Mouse (Mus musculus) limb, embryonic 12.5 days (tissue): ENCODE measurements around the gene Slc35d1. TPM values are rescaled to one million over a fixed set of nuclear protein-coding genes. Genes with fewer than 3 reads are reported as not detected.
A peak's percentile ranks its signal among the peaks of the same experiment; 100 is the strongest.
"Not testable (repeated sequence)": the region's sequence is repeated elsewhere in the genome, so short reads cannot be mapped to it uniquely, and the experiment has no call there.

Source experiments
- ATAC-seq: fragments of 200-750 bp; cut with Nextera tagmentation; 2 replicates; pipeline ENCODE4 v1.8.0; 2017; ENCODE audit warnings: low read depth, moderate TSS enrichment; ENCODE audit not compliant: insufficient number of reproducible peaks, insufficient read depth, low FRiP score, low TSS enrichment
- H3K27ac ChIP-seq: fragments of 300-500 bp; sonication (generic); 2 replicates; pipeline ENCODE4 v1.5.1; 2016; ENCODE audit warnings: mild to moderate bottlenecking, moderate library complexity
- H3K27me3 ChIP-seq: fragments of 300-500 bp; sonication (generic); 2 replicates; pipeline ENCODE4 v1.6.1; 2016; ENCODE audit warnings: mild to moderate bottlenecking, moderate library complexity
- H3K36me3 ChIP-seq: fragments of 300-500 bp; sonication (generic); 2 replicates; pipeline ENCODE4 v1.6.1; 2016; ENCODE audit warnings: mild to moderate bottlenecking, moderate library complexity
- H3K4me1 ChIP-seq: fragments of 300-500 bp; sonication (generic); replicated peaks from 2 replicates; pipeline ENCODE4 v1.6.1; 2016
- H3K4me2 ChIP-seq: fragments of 300-500 bp; sonication (generic); 2 replicates; pipeline ENCODE4 v1.6.1; 2016; ENCODE audit warnings: mild to moderate bottlenecking, moderate library complexity
- H3K4me3 ChIP-seq: fragments of 300-500 bp; sonication (generic); replicated peaks from 2 replicates; pipeline ENCODE4 v1.5.1; 2016; ENCODE audit warnings: mild to moderate bottlenecking
- H3K9ac ChIP-seq: fragments of 300-500 bp; sonication (generic); replicated peaks from 2 replicates; pipeline ENCODE4 v1.6.1; 2016; ENCODE audit warnings: mild to moderate bottlenecking, moderate library complexity
- H3K9me3 ChIP-seq: fragments of 300-500 bp; sonication (generic); 2 replicates; pipeline ENCODE4 v1.6.1; 2016; ENCODE audit warnings: mild to moderate bottlenecking, moderate library complexity
- WGBS: fragments of 180-500 bp; shearing (Covaris S2); methylation state at CpG from one replicate; pipeline ENCODE4 v1.1.7; 2016; 5-methylcytosine and 5-hydroxymethylcytosine counted together
- polyA plus RNA-seq: library from polyadenylated mRNA; unstranded; fragments of >200 nt; fragmentation: Nextera tagmentation; extraction: Ambion mirVana; gene quantifications from 2 replicates; pipeline ENCODE4 v1.2.1, GENCODE M21; 2016

The Slc35d1 gene
- polyA plus RNA-seq, 1 experiment from 2014 or later: 10.4 TPM

DNA sequence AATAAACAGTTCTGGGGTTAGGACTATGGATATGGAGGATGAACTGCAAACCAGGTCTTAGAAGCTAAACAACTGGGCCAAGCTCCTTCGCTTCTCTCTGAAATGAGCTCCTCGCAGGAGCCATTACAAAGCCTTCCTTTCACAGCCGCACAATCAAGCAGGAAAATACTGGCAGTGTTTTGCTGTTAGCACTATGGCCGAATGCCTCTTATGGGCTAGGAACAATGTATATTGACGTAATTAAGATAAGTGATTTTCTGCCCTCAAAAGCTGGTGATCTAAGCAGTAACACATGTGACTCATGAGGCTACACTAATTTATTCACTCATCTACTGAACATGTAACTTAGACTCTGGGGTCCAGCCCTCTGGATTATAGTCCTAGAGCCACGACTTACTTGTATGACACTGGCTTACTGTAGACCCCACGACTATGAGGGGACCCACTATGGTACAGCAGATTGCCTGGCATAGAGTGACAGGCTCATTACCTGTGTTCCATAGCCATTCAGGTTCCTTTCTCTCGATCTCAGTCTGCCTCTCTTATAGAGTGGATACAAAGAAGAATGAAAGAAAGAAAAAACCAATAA, 34.6 kb downstream of the Slc35d1 start:
- peaks cover 11% of the 10 kb centered on the region; the same call in 1 of the 2 replicates for H3K4me1 ChIP-seq
- peaks cover 47% of the 10 kb centered on the region for H3K36me3 ChIP-seq
- H3K4me2 ChIP-seq: no peak overlapping the region
- no peak for ATAC-seq
- no peak overlapping the region for H3K27ac ChIP-seq
- WGBS: 83% methylated on average over 8 of the region's 8 CpGs
- no peak overlapping the region for H3K4me3 ChIP-seq
- no peaks in the 10 kb centered on the region for H3K9me3 ChIP-seq
- no peak overlapping the region for H3K9ac ChIP-seq
- no peaks in the 10 kb centered on the region for H3K27me3 ChIP-seq

DNA sequence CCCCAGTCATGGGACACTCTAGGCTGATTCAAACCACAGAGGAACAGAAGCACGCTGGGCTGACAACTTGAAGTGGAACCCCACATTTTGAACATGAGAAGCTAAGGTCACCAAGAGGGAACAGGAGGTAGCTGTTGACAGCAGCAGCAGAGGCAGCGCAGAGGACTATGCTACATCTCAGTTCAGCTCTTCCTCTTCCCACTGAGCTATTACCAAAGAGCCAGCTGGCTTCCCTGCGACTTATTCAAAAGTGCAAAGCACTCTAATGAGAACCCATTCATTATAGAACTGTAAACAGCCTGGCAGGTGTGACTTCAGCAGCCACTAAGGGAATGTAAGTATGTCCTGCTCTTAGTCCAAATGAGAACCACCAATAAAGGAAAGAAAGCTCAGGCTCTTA, 35.4 kb downstream of the Slc35d1 start:
- Histone ChIP-seq H3K27me3 (no peaks in the 10 kb centered on the region), H3K9me3 (no peaks in the 10 kb centered on the region), H3K27ac (0 out of 2 replicates have a peak overlapping the region, but pooled peaks have one; percentile 12), H3K4me2 (no peak overlapping the region), H3K4me3 (no peak overlapping the region), H3K9ac (no peak overlapping the region), H3K4me1 (peaks cover 11% of the 10 kb centered on the region; the same call in 1 of the 2 replicates), H3K36me3 (peaks cover 44% of the 10 kb centered on the region)
- no peak for ATAC-seq
- 70% methylated on average over 3 of the region's 3 CpGs for WGBS

GRCm38 (mm10) chr4:103178635-103179318, 36.2 kb downstream of the Slc35d1 start:
- Histone ChIP-seq H3K27me3 (no peaks in the 10 kb centered on the region), H3K9me3 (no peaks in the 10 kb centered on the region), H3K4me2 (no peak overlapping the region), H3K9ac (no peak overlapping the region), H3K4me1 (peaks cover 11% of the 10 kb centered on the region; the same call in 1 of the 2 replicates), H3K27ac (peak overlapping the region; percentile 2; the same call in 1 of the 2 replicates), H3K4me3 (no peak overlapping the region), H3K36me3 (peaks cover 45% of the 10 kb centered on the region)
- WGBS: 73% methylated on average over 7 of the region's 7 CpGs
- ATAC-seq: no peak

DNA sequence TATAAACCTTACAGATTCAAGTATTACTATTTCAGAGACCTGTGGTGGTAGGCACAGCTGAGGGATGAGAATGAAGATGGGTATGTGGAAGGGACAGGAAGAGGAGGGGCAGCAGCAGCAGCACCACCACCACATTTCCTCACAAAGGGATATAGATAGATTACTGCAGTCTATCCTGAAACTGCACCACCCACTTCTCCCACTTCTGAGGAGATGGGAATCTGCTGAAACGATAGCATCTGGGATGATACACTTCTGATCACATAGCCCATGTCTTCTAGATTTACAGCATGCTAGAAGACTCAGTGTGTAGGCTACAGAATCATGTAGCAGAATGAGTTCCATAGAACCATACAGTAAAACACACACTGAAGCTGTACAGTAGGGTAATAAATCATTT, 37.3 kb downstream of the Slc35d1 start:
- Histone ChIP-seq H3K4me1 (peaks cover 11% of the 10 kb centered on the region; the same call in 1 of the 2 replicates), H3K9ac (no peak overlapping the region), H3K4me2 (no peak overlapping the region), H3K36me3 (peaks cover 42% of the 10 kb centered on the region), H3K27me3 (no peaks in the 10 kb centered on the region), H3K4me3 (no peak overlapping the region), H3K27ac (no peak overlapping the region), H3K9me3 (no peaks in the 10 kb centered on the region)
- WGBS: 77% methylated on average over 1 of the region's 1 CpGs
- ATAC-seq: no peak

DNA sequence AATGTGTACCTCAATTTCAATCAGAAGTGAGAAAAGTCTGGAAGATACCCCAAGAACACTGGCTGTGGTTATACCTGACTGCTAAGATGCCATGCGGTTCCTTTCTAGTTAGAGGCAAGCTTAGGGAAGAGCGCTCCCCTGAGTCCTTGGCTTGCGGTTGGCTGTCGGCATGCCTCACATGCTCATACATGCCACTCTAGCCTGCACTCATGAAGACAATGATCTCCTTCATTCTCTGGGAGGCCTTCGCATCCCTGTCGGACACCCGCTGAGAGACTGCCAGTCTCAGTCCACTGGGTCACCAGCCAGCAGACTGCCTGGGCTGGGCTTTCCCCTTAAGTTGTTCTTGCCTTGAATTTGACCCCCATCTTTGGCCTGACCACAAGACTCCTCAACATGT, 41.0 kb downstream of the Slc35d1 start:
- no peak overlapping the region for H3K27ac ChIP-seq
- H3K4me1 ChIP-seq: peaks cover 3% of the 10 kb centered on the region; the same call in 1 of the 2 replicates
- no peak overlapping the region for H3K9ac ChIP-seq
- no peak overlapping the region for H3K4me2 ChIP-seq
- no peaks in the 10 kb centered on the region for H3K27me3 ChIP-seq
- 94% methylated on average over 7 of the region's 7 CpGs for WGBS
- H3K36me3 ChIP-seq: peaks cover 53% of the 10 kb centered on the region
- ATAC-seq: no peak
- no peak overlapping the region for H3K4me3 ChIP-seq
- no peaks in the 10 kb centered on the region for H3K9me3 ChIP-seq

DNA sequence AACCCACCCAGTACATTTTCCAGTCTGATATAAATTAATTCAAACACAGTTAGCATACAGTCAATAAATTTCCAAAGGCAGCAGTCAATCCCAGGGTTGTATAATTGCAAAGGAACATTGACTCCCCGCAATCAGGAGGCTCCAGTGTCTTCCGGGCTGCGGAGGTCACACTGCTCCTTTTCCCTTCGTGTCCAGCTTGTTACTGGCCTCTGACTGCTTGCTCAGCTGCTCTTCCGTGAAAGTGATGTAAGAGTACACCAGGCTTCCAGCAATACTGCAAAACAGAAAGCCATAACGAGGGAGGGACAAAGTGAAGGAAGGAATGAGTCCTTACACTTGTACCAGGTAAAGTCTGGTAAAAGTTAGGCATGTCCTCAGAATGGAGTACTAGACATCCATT, 41.5 kb downstream of the Slc35d1 start:
- Histone ChIP-seq H3K9ac (no peak overlapping the region), H3K9me3 (no peaks in the 10 kb centered on the region), H3K27ac (no peak overlapping the region), H3K4me1 (no peaks in the 10 kb centered on the region), H3K4me3 (no peak overlapping the region), H3K27me3 (no peaks in the 10 kb centered on the region), H3K4me2 (no peak overlapping the region), H3K36me3 (peaks cover 53% of the 10 kb centered on the region)
- WGBS: 75% methylated on average over 6 of the region's 6 CpGs
- ATAC-seq: no peak

GRCm38 (mm10) chr4:103171256-103171655, 43.7 kb downstream of the Slc35d1 start:
- WGBS: 94% methylated on average over 3 of the region's 3 CpGs
- ATAC-seq: no peak
- Histone ChIP-seq H3K9ac (no peak overlapping the region), H3K36me3 (peaks cover 43% of the 10 kb centered on the region), H3K9me3 (no peaks in the 10 kb centered on the region), H3K27me3 (no peaks in the 10 kb centered on the region), H3K4me1 (no peaks in the 10 kb centered on the region), H3K4me2 (no peak overlapping the region), H3K27ac (no peak overlapping the region), H3K4me3 (no peak overlapping the region)

- H3K9ac ChIP-seq, H3K4me3 ChIP-seq, H3K9me3 ChIP-seq, H3K4me1 ChIP-seq, ATAC-seq, H3K27ac ChIP-seq, H3K27me3 ChIP-seq, H3K4me2 ChIP-seq: not testable (repeated sequence)
- WGBS: 92% methylated on average over 1 of the region's 1 CpGs
- H3K36me3 ChIP-seq: peaks cover 40% of the 10 kb centered on the region
Observed at GRCm38 (mm10) chr4:103166198-103166597, 48.8 kb downstream of the Slc35d1 start.

DNA sequence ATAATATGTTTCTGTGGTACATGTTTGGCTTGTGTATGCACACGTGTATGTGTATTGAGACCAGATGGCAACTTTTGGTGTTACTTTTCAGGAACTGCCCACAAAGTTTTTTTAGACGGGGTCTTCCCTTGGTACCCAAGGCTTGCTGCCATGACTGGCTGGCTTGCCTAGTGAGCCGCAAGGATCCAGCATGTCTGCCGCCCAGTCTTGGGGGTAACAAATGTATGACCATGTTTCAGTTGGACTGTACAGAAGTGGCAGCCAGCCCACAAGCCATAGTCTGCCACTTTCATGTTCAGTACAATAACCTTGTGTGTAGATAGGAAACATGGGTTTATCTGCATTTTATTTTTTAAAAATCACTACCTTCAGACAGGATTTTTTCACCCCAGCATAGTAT, 56.2 kb downstream of the Slc35d1 start:
- WGBS: 91% methylated on average over 4 of the region's 4 CpGs
- H3K9ac ChIP-seq: no peak overlapping the region

GRCm38 (mm10) chr4:103151946-103152345, 63.0 kb downstream of the Slc35d1 start:
- Histone ChIP-seq H3K4me3 (no peak overlapping the region), H3K36me3 (peaks cover 86% of the 10 kb centered on the region), H3K9ac (no peak overlapping the region), H3K9me3 (no peaks in the 10 kb centered on the region), H3K4me1 (no peaks in the 10 kb centered on the region), H3K4me2 (no peak overlapping the region), H3K27me3 (no peaks in the 10 kb centered on the region), H3K27ac (no peak overlapping the region)
- no peak for ATAC-seq
- WGBS: 90% methylated on average over 5 of the region's 5 CpGs

More for the DNA sequence above, 56.2 kb downstream of the Slc35d1 start:
- H3K4me3 ChIP-seq: no peak overlapping the region
- H3K27me3 ChIP-seq: no peaks in the 10 kb centered on the region
- no peak overlapping the region for H3K4me2 ChIP-seq
- no peaks in the 10 kb centered on the region for H3K9me3 ChIP-seq
- H3K36me3 ChIP-seq: peaks cover 76% of the 10 kb centered on the region
- no peak for ATAC-seq
- no peaks in the 10 kb centered on the region for H3K4me1 ChIP-seq
- no peak overlapping the region for H3K27ac ChIP-seq

GRCm38 (mm10) chr4:103146339-103146738, 68.6 kb downstream of the Slc35d1 start:
- H3K4me1 ChIP-seq: no peaks in the 10 kb centered on the region
- H3K4me3 ChIP-seq: no peak overlapping the region
- WGBS: 53% methylated on average over 5 of the region's 5 CpGs
- H3K9me3 ChIP-seq: no peaks in the 10 kb centered on the region
- ATAC-seq: no peak
- H3K4me2 ChIP-seq: no peak overlapping the region
- no peak overlapping the region for H3K9ac ChIP-seq
- peaks cover 67% of the 10 kb centered on the region for H3K36me3 ChIP-seq
- no peaks in the 10 kb centered on the region for H3K27me3 ChIP-seq
- H3K27ac ChIP-seq: no peak overlapping the region
